Mouse (Mus musculus): ENCODE results near the gene Prkg1. TPM values are rescaled to one million over a fixed set of nuclear protein-coding genes. Genes with fewer than 3 reads are reported as not detected.

The Prkg1 gene
- total and polyA plus RNA-seq, 3 experiments, result not detected

GRCm38 (mm10) chr19:31284581-31284980, 480.3 kb downstream of the Prkg1 start:
- no peak for DNase-seq (ENCODE audit: low read depth, low spot score)
- H3K9ac ChIP-seq (ENCODE audit: control insufficient read depth, low read depth, low read length, poor library complexity, severe bottlenecking), result no peak overlapping the region
- TF ChIP-seq MAZ (IDR thresholded peaks at IDR 0.05; ENCODE audit: low read depth, low read length) (no peak), TAL1 (IDR thresholded peaks at IDR 0.05; ENCODE audit: low read length) (no peak), GABPA (IDR thresholded peaks at IDR 0.05; ENCODE audit: low read depth, low read length) (no peak), RAD21 (IDR thresholded peaks at IDR 0.05; ENCODE audit: low read depth, low read length) (no peak), ZC3H11A (IDR thresholded peaks at IDR 0.05; ENCODE audit: low read depth, low read length) (no peak), CHD2 (IDR thresholded peaks at IDR 0.05; ENCODE audit: low read length) (no peak), BHLHE40 (IDR thresholded peaks at IDR 0.05; ENCODE audit: borderline replicate concordance, low read depth, low read length) (no peak), KAT2A (conservative IDR thresholded peaks at IDR 0.05; ENCODE audit: low read depth, low read length) (no peak), USF2 (IDR thresholded peaks at IDR 0.05; ENCODE audit: borderline replicate concordance in 1 of 2, insufficient read depth in 1 of 2, low read depth in 1 of 2, low read length in 2 of 2) (no peak), NELFE (IDR thresholded peaks at IDR 0.05; ENCODE audit: low read depth, low read length) (no peak), TBP (IDR thresholded peaks at IDR 0.05; ENCODE audit: low read depth, low read length) (no peak), ZKSCAN1 (IDR thresholded peaks at IDR 0.05; ENCODE audit: low read depth, low read length) (no peak), USF1 (IDR thresholded peaks at IDR 0.05; ENCODE audit: low read depth, low read length) (no peak), EP300 (IDR thresholded peaks at IDR 0.05; ENCODE audit: low read depth in 1 of 2, low read length in 2 of 2) (no peak), MXI1 (IDR thresholded peaks at IDR 0.05; ENCODE audit: low read depth, low read length) (no peak), E2F4 (IDR thresholded peaks at IDR 0.05; ENCODE audit: borderline replicate concordance, low read depth, low read length) (no peak), ELF1 (IDR thresholded peaks at IDR 0.05; ENCODE audit: low read depth, low read length) (no peak), POLR2A (IDR thresholded peaks at IDR 0.05; ENCODE audit: control insufficient read depth in 1 of 2, insufficient read depth in 1 of 2, low read depth in 1 of 2, low read length in 2 of 2, poor library complexity in 1 of 2) (no peak)
- no peaks in the 10 kb centered on the region for H3K36me3 ChIP-seq (ENCODE audit: control insufficient read depth in 1 of 2, insufficient read depth in 2 of 2, low read length in 2 of 2)
- H3K79me2 ChIP-seq (ENCODE audit: control insufficient read depth, insufficient read depth, low read length, poor library complexity), result no peaks in the 10 kb centered on the region
- no peaks in the 10 kb centered on the region for H3K9me3 ChIP-seq (replicated peaks; ENCODE audit: insufficient read depth, low read length)
- H3K27ac ChIP-seq (ENCODE audit: control insufficient read depth, low read depth, low read length), result no peak overlapping the region
- no peaks in the 10 kb centered on the region for H3K4me1 ChIP-seq (ENCODE audit: control insufficient read depth in 1 of 2, insufficient read depth in 2 of 2, low read length in 2 of 2)
- H3K4me3 ChIP-seq (ENCODE audit: control insufficient read depth in 1 of 2, insufficient read depth in 1 of 2, low read depth in 2 of 2, low read length in 2 of 2), result no peak overlapping the region
- H3K27me3 ChIP-seq (ENCODE audit: control insufficient read depth in 1 of 2, insufficient read depth in 2 of 2, low read length in 2 of 2), result no peaks in the 10 kb centered on the region

GRCm38 (mm10) chr19:31284126-31284525, 480.7 kb downstream of the Prkg1 start:
- H3K79me2 ChIP-seq (ENCODE audit: control insufficient read depth, insufficient read depth, low read length, poor library complexity), result no peaks in the 10 kb centered on the region
- DNase-seq (ENCODE audit: low read depth, low spot score), result no peak
- H3K27ac ChIP-seq (ENCODE audit: control insufficient read depth, low read depth, low read length), result no peak overlapping the region
- no peak overlapping the region for H3K4me3 ChIP-seq (ENCODE audit: control insufficient read depth in 1 of 2, insufficient read depth in 1 of 2, low read depth in 2 of 2, low read length in 2 of 2)
- H3K9me3 ChIP-seq (replicated peaks; ENCODE audit: insufficient read depth, low read length), result no peaks in the 10 kb centered on the region
- no peaks in the 10 kb centered on the region for H3K4me1 ChIP-seq (ENCODE audit: control insufficient read depth in 1 of 2, insufficient read depth in 2 of 2, low read length in 2 of 2)
- no peaks in the 10 kb centered on the region for H3K27me3 ChIP-seq (ENCODE audit: control insufficient read depth in 1 of 2, insufficient read depth in 2 of 2, low read length in 2 of 2)
- no peak overlapping the region for H3K9ac ChIP-seq (ENCODE audit: control insufficient read depth, low read depth, low read length, poor library complexity, severe bottlenecking)
- no peaks in the 10 kb centered on the region for H3K36me3 ChIP-seq (ENCODE audit: control insufficient read depth in 1 of 2, insufficient read depth in 2 of 2, low read length in 2 of 2)
- no peak for TF ChIP-seq E2F4 (IDR thresholded peaks at IDR 0.05; ENCODE audit: borderline replicate concordance, low read depth, low read length)
- no peak for TF ChIP-seq POLR2AphosphoS5 (IDR thresholded peaks at IDR 0.05; ENCODE audit: borderline replicate concordance, low read depth, low read length)
- no peak for TF ChIP-seq USF2 (IDR thresholded peaks at IDR 0.05; ENCODE audit: borderline replicate concordance in 1 of 2, insufficient read depth in 1 of 2, low read depth in 1 of 2, low read length in 2 of 2)
- TF ChIP-seq SMC3 (IDR thresholded peaks at IDR 0.05; ENCODE audit: low read depth, low read length), result no peak
- no peak for TF ChIP-seq RCOR1 (IDR thresholded peaks at IDR 0.05; ENCODE audit: low read depth, low read length)
- TF ChIP-seq CTCF (IDR thresholded peaks at IDR 0.05 in 2 of 3, conservative IDR thresholded peaks at IDR 0.05 in 1 of 3; ENCODE audit: control insufficient read depth in 1 of 3, insufficient read depth in 1 of 3, low read depth in 2 of 3, low read length in 3 of 3, poor library complexity in 1 of 3, severe bottlenecking in 1 of 3), result no peak
- TF ChIP-seq KAT2A (conservative IDR thresholded peaks at IDR 0.05; ENCODE audit: low read depth, low read length), result no peak
- no peak for TF ChIP-seq POLR2AphosphoS2 (IDR thresholded peaks at IDR 0.05; ENCODE audit: low read length)
- no peak for TF ChIP-seq BHLHE40 (IDR thresholded peaks at IDR 0.05; ENCODE audit: borderline replicate concordance, low read depth, low read length)
- TF ChIP-seq JUND (IDR thresholded peaks at IDR 0.05; ENCODE audit: low read depth, low read length), result no peak
- TF ChIP-seq ZNF384 (IDR thresholded peaks at IDR 0.05; ENCODE audit: low read depth, low read length), result no peak

Data from MEL (cell line).